Mouse (Mus musculus) hindbrain, embryonic 12.5 days (tissue): Measurements from ENCODE around the gene Fam19a5. TPM values are rescaled to one million over a fixed set of nuclear protein-coding genes. Genes with fewer than 3 reads are reported as not detected.

ENCODE experiments used
- ATAC-seq: fragments of 200-750 bp; cut with Nextera tagmentation; 2 replicates; pipeline ENCODE4 v1.8.0; 2017; ENCODE audit warnings: moderate TSS enrichment; ENCODE audit not compliant: low FRiP score
- H3K27ac ChIP-seq: fragments of 300-500 bp; sonication (generic); 2 replicates; pipeline ENCODE4 v1.5.1; 2016; ENCODE audit warnings: mild to moderate bottlenecking
- H3K27me3 ChIP-seq: fragments of 300-500 bp; sonication (generic); 2 replicates; pipeline ENCODE4 v1.6.1; 2016; ENCODE audit warnings: mild to moderate bottlenecking
- H3K36me3 ChIP-seq: fragments of 300-500 bp; sonication (generic); 2 replicates; pipeline ENCODE4 v1.6.1; 2016; ENCODE audit warnings: mild to moderate bottlenecking
- H3K4me1 ChIP-seq: fragments of 300-500 bp; sonication (generic); 2 replicates; pipeline ENCODE4 v1.6.1; 2016
- H3K4me2 ChIP-seq: fragments of 300-500 bp; sonication (generic); replicated peaks from 2 replicates; pipeline ENCODE4 v1.6.1; 2016; ENCODE audit warnings: mild to moderate bottlenecking
- H3K4me3 ChIP-seq: fragments of 300-500 bp; sonication (generic); 2 replicates; pipeline ENCODE4 v1.5.1; 2016; ENCODE audit warnings: mild to moderate bottlenecking
- H3K9ac ChIP-seq: fragments of 300-500 bp; sonication (generic); 2 replicates; pipeline ENCODE4 v1.6.1; 2016; ENCODE audit warnings: mild to moderate bottlenecking, moderate library complexity
- H3K9me3 ChIP-seq: fragments of 300-500 bp; sonication (generic); replicated peaks from 2 replicates; pipeline ENCODE4 v1.6.1; 2016; ENCODE audit warnings: mild to moderate bottlenecking
- WGBS: fragments of 180-500 bp; shearing (Covaris S2); methylation state at CpG from one replicate; pipeline ENCODE4 v1.1.7; 2016; 5-methylcytosine and 5-hydroxymethylcytosine counted together
- polyA plus RNA-seq: library from polyadenylated mRNA; unstranded; fragments of >200 nt; fragmentation: Nextera tagmentation; extraction: Ambion mirVana; gene quantifications from 2 replicates; pipeline ENCODE4 v1.2.1, GENCODE M21; 2016

Fam19a5 gene
- polyA plus RNA-seq, 1 experiment from 2014 or later: 13.6 TPM

DNA sequence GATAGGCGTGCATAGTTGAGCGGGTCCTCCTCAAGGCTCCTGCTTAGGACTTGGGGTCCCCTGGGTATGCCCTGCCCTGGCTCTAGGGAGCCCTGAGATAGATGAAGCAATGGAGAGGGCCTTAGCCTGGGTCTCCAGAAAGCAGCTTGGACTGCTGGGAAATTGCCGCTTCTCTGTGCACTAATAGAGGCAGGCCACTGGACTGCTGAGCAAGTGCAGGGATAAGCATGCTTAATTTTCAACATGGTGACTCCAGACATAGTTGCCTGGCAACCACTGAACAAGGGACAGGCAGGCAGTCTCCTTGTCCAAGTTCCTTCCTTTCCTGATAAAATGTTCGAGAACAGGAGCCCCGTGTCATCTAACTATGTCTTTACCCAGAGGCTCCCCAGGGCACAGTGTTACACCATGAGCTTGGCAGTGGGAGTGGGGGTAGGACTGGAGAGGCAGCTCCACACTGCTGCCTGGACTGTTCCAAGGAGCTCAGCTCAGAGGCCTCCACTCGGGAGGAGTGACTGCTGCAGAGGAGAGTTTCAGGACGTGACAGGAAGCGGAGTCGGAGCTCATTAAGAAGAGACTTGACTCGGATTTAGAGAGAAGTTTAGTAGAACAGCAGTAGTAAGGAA is 142.4 kb downstream of the Fam19a5 start:
- Histone ChIP-seq H3K27me3 (no peaks in the 10 kb centered on the region), H3K9me3 (no peaks in the 10 kb centered on the region), H3K27ac (peak overlapping the region; percentile 52; the same call in 1 of the 2 replicates), H3K4me1 (peaks cover 13% of the 10 kb centered on the region), H3K4me3 (no peak overlapping the region), H3K4me2 (no peak overlapping the region), H3K9ac (no peak overlapping the region), H3K36me3 (no peaks in the 10 kb centered on the region; the same call in 1 of the 2 replicates)
- ATAC-seq: peak; percentile 52
- WGBS: 48% methylated on average over 10 of the region's 10 CpGs

DNA sequence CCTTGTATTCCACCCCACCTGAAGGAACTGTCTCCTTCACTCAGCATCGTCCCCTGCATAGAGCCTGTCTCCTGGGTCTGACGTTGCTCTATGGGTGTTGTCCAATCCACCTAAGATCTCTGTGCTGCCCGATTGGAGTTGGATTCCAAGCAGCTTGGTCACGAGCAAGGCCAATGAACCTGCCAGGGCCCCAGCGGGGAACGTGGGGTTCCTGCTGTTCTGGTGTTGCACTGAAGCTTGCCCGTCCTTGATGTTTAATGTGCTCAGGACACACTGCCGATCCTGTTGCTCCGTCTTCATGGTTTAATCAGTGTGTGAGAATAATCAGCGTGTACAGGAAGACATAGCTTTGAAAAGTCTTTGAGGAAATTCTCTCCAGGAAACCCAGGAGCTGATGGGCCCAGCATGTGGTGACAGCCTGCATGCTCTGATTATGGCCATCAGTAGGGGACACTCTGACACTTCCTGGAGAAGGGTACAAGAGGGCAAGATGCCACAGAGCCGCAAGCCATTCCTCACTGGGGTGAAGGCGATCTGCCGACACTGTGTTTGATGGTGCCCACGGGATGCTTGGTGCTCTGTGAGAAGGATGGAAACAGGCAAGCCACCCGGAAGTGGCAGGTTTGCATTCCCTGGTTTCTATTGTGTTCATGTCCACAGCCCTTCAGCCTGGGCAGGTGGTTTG is 147.3 kb downstream of the Fam19a5 start:
- ATAC-seq: no peak
- Histone ChIP-seq H3K4me3 (no peak overlapping the region), H3K36me3 (peaks cover 2% of the 10 kb centered on the region; the same call in 1 of the 2 replicates), H3K9ac (no peak overlapping the region), H3K4me2 (no peak overlapping the region), H3K9me3 (no peaks in the 10 kb centered on the region), H3K27ac (no peak overlapping the region), H3K4me1 (peaks cover 10% of the 10 kb centered on the region), H3K27me3 (no peaks in the 10 kb centered on the region)
- WGBS: 68% methylated on average over 15 of the region's 15 CpGs

DNA sequence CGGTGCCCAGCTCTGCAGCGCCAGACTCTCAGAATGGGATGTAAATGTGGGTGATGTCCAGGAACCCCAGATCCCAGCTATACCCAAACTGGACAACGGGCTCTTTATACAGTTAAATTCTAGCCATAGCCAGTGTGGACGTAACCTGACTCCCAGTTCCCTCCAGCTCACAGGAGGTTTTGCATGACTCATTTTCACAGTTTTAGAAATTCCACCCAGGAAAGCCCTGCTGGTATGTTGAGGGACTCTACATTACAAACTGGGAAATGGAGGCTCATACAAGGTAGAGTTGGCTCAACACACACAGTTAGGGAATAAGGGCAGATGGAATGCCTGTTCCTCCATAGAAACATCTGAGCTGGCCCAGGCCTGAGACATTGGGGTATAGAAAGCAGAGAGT is 147.9 kb downstream of the Fam19a5 start:
- Histone ChIP-seq H3K4me1 (peaks cover 8% of the 10 kb centered on the region), H3K4me3 (no peak overlapping the region), H3K9me3 (no peaks in the 10 kb centered on the region), H3K9ac (no peak overlapping the region), H3K27ac (no peak overlapping the region), H3K4me2 (no peak overlapping the region), H3K27me3 (no peaks in the 10 kb centered on the region), H3K36me3 (peaks cover 2% of the 10 kb centered on the region; the same call in 1 of the 2 replicates)
- WGBS: 86% methylated on average over 4 of the region's 4 CpGs
- no peak for ATAC-seq

DNA sequence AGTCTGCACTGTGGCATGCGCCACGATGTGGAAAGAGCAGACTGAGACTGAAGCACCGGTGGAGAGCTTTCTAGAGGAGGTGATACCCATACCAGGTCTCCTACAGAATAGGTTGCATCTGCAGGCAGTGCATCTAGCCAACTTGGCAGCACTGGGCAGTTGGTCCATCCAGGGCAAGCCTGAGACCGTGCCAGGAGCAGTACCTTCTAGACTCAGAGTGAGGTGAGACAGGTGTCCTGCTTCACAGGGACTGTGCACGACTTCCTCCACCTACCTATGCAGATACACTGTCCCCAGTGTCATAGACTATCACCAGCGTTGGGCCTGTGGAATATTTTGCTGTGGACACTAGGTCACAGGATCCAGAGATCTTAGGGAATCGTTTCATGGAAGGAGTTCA is 148.3 kb downstream of the Fam19a5 start:
- Histone ChIP-seq H3K9me3 (no peaks in the 10 kb centered on the region), H3K4me1 (peaks cover 12% of the 10 kb centered on the region), H3K36me3 (peaks cover 2% of the 10 kb centered on the region; the same call in 1 of the 2 replicates), H3K27me3 (no peaks in the 10 kb centered on the region), H3K9ac (no peak overlapping the region), H3K4me2 (no peak overlapping the region), H3K4me3 (no peak overlapping the region), H3K27ac (no peak overlapping the region)
- no peak for ATAC-seq
- 94% methylated on average over 7 of the region's 7 CpGs for WGBS

DNA sequence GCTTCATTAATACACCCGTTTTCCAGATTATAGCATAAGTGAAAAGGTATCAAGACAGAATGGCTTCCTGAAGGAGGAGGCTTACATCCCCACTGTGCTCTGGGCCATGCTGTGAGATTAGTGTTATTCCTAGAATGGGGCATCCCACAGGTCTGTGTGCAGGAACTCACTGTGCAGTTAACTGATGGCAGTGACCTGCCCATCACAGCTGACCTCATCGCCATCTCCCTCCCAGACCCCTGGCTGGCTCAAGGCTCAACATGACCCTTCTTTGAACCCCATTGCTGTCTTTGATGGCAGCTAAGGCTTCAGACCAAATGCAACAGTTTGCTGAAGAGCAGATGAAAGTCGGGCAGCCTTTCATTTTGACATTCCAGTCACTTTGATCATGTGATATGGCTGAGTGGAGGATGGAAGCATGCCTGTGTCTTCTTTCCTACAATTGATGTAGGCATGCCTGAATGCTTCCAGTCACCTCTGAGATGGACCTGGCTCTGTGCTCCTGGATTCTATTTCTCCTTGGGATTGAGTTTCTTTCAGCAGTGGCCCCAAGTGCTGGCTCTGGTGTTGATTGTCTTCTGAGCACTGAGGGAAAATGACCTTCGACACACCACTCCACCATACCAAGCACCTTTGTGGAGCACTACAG is 148.9 kb downstream of the Fam19a5 start:
- WGBS: 81% methylated on average over 4 of the region's 4 CpGs
- Histone ChIP-seq H3K27me3 (no peaks in the 10 kb centered on the region), H3K9me3 (no peaks in the 10 kb centered on the region), H3K9ac (no peak overlapping the region), H3K4me1 (peaks cover 18% of the 10 kb centered on the region), H3K4me2 (no peak overlapping the region), H3K36me3 (peaks cover 2% of the 10 kb centered on the region; the same call in 1 of the 2 replicates), H3K4me3 (no peak overlapping the region), H3K27ac (no peak overlapping the region)
- ATAC-seq: no peak

DNA sequence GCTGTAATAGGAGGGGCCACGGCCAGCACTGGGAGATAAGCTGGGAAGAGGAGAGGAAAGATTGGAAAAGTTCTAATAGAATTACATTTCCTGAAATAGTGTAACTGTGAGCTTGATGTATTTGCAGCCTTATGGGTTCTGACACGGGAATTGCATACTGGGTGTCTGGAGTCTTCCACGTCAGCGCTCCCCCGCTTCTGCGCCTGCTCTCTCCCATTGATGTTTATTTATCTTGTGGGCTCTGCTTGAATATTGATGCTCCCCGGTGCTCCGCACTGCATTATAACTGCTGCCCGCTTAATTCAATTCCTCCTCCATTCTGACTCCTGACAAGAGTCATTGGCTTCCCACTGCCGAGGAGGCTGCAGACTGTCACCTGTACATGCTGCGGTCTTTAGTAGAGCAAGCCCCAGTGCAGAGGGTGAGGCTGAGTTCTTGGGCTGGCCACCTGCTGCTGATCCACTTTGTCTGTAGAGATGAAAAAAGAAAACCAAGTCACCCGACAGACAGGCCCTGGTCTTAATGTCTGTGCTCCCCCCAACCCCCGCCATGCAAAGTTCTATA is 153.4 kb downstream of the Fam19a5 start:
- H3K4me1 ChIP-seq: peaks cover 24% of the 10 kb centered on the region
- H3K4me3 ChIP-seq: no peak overlapping the region
- H3K27ac ChIP-seq: no peak overlapping the region
- peaks cover 13% of the 10 kb centered on the region for H3K36me3 ChIP-seq
- H3K27me3 ChIP-seq: no peaks in the 10 kb centered on the region
- peaks cover 8% of the 10 kb centered on the region; the same call in 1 of the 2 replicates for H3K9me3 ChIP-seq
- no peak overlapping the region for H3K4me2 ChIP-seq
- WGBS: 67% methylated on average over 13 of the region's 13 CpGs
- H3K9ac ChIP-seq: no peak overlapping the region
- peak; percentile 50; the same call in 1 of the 2 replicates for ATAC-seq

DNA sequence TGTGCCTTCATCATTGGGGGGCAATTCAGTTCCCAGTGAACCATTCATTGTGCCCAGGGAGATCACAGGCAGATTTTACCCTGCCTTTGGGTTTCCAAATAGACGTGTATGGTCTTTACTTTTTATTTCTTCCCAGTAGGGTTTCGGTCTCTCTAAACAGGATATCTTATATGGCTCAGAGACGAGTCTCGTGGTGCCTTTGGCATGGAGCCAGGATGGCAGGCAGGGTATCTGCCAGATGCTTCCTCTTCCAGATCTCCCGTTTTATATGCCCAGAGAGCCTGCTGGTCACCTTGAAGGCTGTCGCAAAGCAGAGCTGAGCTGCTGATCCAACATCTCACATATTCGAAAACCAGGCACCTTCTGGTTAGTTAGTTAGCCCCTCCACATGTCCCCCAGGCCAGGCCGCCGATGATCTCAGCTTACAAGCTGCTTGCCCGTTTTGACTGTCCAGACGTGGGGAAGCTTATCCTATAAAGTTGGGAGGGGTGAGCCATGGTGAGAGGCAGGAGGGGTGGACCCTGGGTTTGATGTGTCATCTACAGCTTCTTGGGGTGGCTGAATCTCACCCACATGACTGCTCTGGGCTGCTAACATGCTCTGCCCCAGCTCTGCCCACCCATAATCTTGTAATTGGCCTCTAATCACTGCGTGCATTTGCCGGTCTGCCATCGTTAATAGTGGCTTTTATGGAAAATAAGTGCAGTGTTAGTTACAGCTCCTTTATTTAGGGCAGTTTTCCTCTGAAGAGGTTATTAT is 154.6 kb downstream of the Fam19a5 start:
- Histone ChIP-seq H3K36me3 (peaks cover 13% of the 10 kb centered on the region), H3K9me3 (peaks cover 8% of the 10 kb centered on the region; the same call in 1 of the 2 replicates), H3K4me2 (no peak overlapping the region), H3K9ac (no peak overlapping the region), H3K27ac (no peak overlapping the region; the same call in 1 of the 2 replicates), H3K27me3 (no peaks in the 10 kb centered on the region), H3K4me1 (peaks cover 24% of the 10 kb centered on the region), H3K4me3 (no peak overlapping the region)
- no peak for ATAC-seq
- WGBS: 72% methylated on average over 14 of the region's 14 CpGs

DNA sequence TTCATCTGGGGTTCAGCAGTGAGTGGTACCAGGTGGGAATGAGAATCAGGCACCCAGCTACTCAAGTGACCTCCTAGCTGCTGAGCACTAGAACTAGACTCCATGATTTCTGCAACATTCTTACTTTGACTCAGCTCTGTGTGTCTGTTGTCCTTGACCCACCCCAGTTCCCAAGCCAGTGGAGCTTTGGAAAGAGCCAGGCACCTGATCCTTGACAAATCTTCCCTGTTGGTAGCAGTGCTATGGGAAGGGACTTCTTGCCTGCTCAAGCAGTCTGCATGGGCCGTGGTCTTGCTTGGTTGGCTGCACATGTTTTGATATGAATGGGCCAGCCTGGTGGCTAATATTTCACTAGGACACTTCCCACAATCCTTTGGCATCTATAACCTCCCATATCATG is 158.7 kb downstream of the Fam19a5 start:
- H3K4me3 ChIP-seq: no peak overlapping the region
- WGBS: 89% methylated on average over 1 of the region's 1 CpGs

DNA sequence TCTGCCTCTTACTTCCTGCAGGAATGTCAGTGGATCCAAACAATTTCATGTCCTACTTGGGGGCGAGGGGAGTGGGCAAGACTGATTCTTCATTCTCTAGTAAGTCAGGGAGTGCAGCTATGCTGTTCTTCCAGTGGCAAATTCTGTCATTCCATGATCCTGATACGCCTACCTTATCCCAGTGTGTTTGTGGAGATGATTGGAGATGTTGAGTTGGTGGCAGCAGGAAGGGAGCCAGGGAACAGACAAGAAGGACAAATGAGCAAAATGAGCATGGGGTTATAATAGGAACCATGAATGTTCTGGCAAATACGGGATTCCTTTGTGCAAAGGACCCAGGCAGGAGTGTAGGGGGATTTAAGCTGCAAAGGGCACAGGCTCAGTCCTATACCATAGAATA is 159.2 kb downstream of the Fam19a5 start:
- ATAC-seq: no peak
- 96% methylated on average over 3 of the region's 3 CpGs for WGBS

More for the DNA sequence above, 158.7 kb downstream of the Fam19a5 start:
- peaks cover 8% of the 10 kb centered on the region; the same call in 1 of the 2 replicates for H3K9me3 ChIP-seq
- H3K4me2 ChIP-seq: no peak overlapping the region
- H3K36me3 ChIP-seq: peaks cover 11% of the 10 kb centered on the region
- no peak for ATAC-seq
- no peak overlapping the region for H3K27ac ChIP-seq
- no peaks in the 10 kb centered on the region for H3K27me3 ChIP-seq
- peaks cover 13% of the 10 kb centered on the region for H3K4me1 ChIP-seq
- H3K9ac ChIP-seq: no peak overlapping the region

DNA sequence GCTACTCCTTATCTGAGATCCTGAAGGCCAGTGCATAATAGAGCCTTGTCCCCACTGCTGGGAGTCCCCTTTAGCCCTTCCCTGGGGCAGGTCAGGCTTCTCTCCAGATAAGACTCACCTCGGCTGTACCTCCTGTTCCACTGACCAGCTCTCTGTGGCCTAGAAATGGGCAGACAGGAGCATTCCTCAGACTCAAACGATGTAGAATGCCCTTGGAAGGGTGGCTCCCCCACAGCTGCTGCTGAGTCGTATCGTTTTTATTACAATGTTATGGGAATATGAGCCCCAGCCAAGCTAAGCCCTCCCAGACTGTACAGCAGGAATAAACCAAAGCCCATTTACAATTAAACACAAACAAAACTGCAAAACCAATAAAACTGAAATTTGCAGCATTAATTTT is 167.7 kb downstream of the Fam19a5 start:
- Histone ChIP-seq H3K9ac (no peak overlapping the region), H3K9me3 (no peaks in the 10 kb centered on the region), H3K4me1 (peaks cover 24% of the 10 kb centered on the region), H3K36me3 (no peaks in the 10 kb centered on the region), H3K27ac (0 out of 2 replicates have a peak overlapping the region, but pooled peaks have one; percentile 17), H3K4me2 (no peak overlapping the region), H3K27me3 (no peaks in the 10 kb centered on the region), H3K4me3 (no peak overlapping the region)
- 75% methylated on average over 4 of the region's 4 CpGs for WGBS
- no peak for ATAC-seq

More for the DNA sequence above, 159.2 kb downstream of the Fam19a5 start:
- Histone ChIP-seq H3K27me3 (no peaks in the 10 kb centered on the region), H3K4me1 (peaks cover 8% of the 10 kb centered on the region), H3K36me3 (peaks cover 11% of the 10 kb centered on the region), H3K4me3 (no peak overlapping the region), H3K27ac (no peak overlapping the region), H3K9me3 (peaks cover 8% of the 10 kb centered on the region; the same call in 1 of the 2 replicates), H3K9ac (no peak overlapping the region), H3K4me2 (no peak overlapping the region)

DNA sequence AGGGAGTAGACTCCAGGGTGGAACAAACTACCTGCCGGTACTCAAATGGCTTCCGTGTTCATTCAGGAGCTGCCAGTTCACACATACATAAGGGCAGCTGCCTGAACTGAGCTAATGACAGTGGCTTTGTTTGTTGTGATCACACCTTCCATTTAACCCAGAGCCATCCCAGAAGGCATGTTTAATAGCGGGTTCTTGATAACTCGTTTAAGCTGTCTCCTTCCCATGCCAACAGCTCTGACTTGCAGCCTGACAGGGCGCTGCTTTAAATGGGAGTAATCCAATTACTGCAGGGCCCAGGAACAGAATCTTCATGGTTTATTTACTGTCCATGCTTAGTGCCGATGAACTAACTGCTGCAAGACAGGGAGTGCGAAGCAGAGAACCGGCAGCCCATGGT is 168.1 kb downstream of the Fam19a5 start:
- H3K36me3 ChIP-seq: no peaks in the 10 kb centered on the region
- no peak overlapping the region for H3K9ac ChIP-seq
- H3K9me3 ChIP-seq: no peaks in the 10 kb centered on the region
- no peak for ATAC-seq
- no peaks in the 10 kb centered on the region for H3K27me3 ChIP-seq
- WGBS: 84% methylated on average over 8 of the region's 8 CpGs
- H3K4me1 ChIP-seq: peaks cover 28% of the 10 kb centered on the region
- H3K4me2 ChIP-seq: no peak overlapping the region
- peak overlapping the region; percentile 25; the same call in 1 of the 2 replicates for H3K27ac ChIP-seq
- H3K4me3 ChIP-seq: no peak overlapping the region
